11 mouse cellular contexts compared by ENCODE assay signal in genomic region chr16:43510516-43510915, GRCm38 (mm10).
DNase-seq lines count a peak whose midpoint lies in the region; ATAC-seq lines count a peak whose summit lies in the region.
"Had no signal": no experiment of that assay in that cellular context is flagged by ENCODE, and none has a peak within 500 bp of the region (broad histone marks: within the 10 kb centered on the region; RNA-seq: fewer than 3 reads in every experiment).

No protein-coding gene starts in this region.

- H3K9me3 ChIP-seq in midbrain, embryonic 11.5 days (ENCODE audit: control insufficient read depth, low read length): no peaks in the 10 kb centered on the region
- no peaks in the 10 kb centered on the region for H3K9me3 ChIP-seq in midbrain, embryonic 10.5 days (replicated peaks)
- H3K9me3 ChIP-seq in midbrain, embryonic 12.5 days: no peaks in the 10 kb centered on the region
- H3K9me3 ChIP-seq: embryonic facial prominence, embryonic 15.5 days; heart, embryonic 12.5 days had no signal

- H3K4me2 ChIP-seq in midbrain, embryonic 11.5 days: no peak overlapping the region
- H3K4me2 ChIP-seq in midbrain, embryonic 12.5 days (replicated peaks): no peak overlapping the region
- H3K4me2 ChIP-seq: embryonic facial prominence, embryonic 15.5 days; heart, embryonic 12.5 days had no signal

- ATAC-seq in frontal cortex, adult (ENCODE audit: low TSS enrichment): peak; percentile 78
- ATAC-seq in midbrain, embryonic 11.5 days (ENCODE audit: low FRiP score): no peak
- no peak for ATAC-seq in midbrain, embryonic 12.5 days (ENCODE audit: low FRiP score, low read depth)

- H3K4me3 ChIP-seq in midbrain, embryonic 11.5 days (ENCODE audit: low read depth, low read length): no peak overlapping the region
- H3K4me3 ChIP-seq in midbrain, embryonic 10.5 days: no peak overlapping the region
- no peak overlapping the region for H3K4me3 ChIP-seq in midbrain, embryonic 12.5 days
- H3K4me3 ChIP-seq: embryonic facial prominence, embryonic 15.5 days; heart, embryonic 12.5 days had no signal

- DNase-seq in frontal cortex, adult 2 months (ENCODE audit: extremely low spot score in 1 of 2, low spot score in 1 of 2): no peak
- peak; percentile 28 for DNase-seq in midbrain, embryonic 11.5 days (ENCODE audit: low spot score, missing footprints)
- no peak for DNase-seq in midbrain, embryonic 10.5 days (ENCODE audit: low spot score)
- DNase-seq in B cell, adult 2 months: no peak
- no peak for DNase-seq in thymus, postnatal 36 days
- DNase-seq: lung, adult 18-20 months; thymus, adult 18-20 months had no signal

- H3K9ac ChIP-seq in midbrain, embryonic 11.5 days (ENCODE audit: low read length): no peak overlapping the region
- H3K9ac ChIP-seq in midbrain, embryonic 12.5 days (replicated peaks): peak overlapping the region; percentile 1; the same call in 1 of the 2 replicates
- H3K9ac ChIP-seq: embryonic facial prominence, embryonic 15.5 days; heart, embryonic 12.5 days had no signal

- no peaks in the 10 kb centered on the region for H3K27me3 ChIP-seq in midbrain, embryonic 11.5 days (ENCODE audit: control insufficient read depth, insufficient read depth, low read length)
- H3K27me3 ChIP-seq in midbrain, embryonic 10.5 days (ENCODE audit: low read depth, poor library complexity, severe bottlenecking): no peaks in the 10 kb centered on the region
- H3K27me3 ChIP-seq in midbrain, embryonic 12.5 days: no peaks in the 10 kb centered on the region
- H3K27me3 ChIP-seq: embryonic facial prominence, embryonic 15.5 days; heart, embryonic 12.5 days had no signal

- H3K27ac ChIP-seq in midbrain, embryonic 11.5 days (ENCODE audit: low read depth, low read length): no peak overlapping the region
- no peak overlapping the region for H3K27ac ChIP-seq in midbrain, embryonic 10.5 days (replicated peaks)
- H3K27ac ChIP-seq in midbrain, embryonic 12.5 days (replicated peaks): peak overlapping the region; percentile 22; the same call in 1 of the 2 replicates
- H3K27ac ChIP-seq: embryonic facial prominence, embryonic 15.5 days had no signal

- 60% methylated on average over 5 of the region's 5 CpGs for WGBS in midbrain, embryonic 11.5 days
- WGBS in midbrain, embryonic 10.5 days: 60% methylated on average over 5 of the region's 5 CpGs
- 55% methylated on average over 5 of the region's 5 CpGs for WGBS in midbrain, embryonic 12.5 days

- H3K36me3 ChIP-seq in midbrain, embryonic 11.5 days (ENCODE audit: control insufficient read depth, insufficient read depth, low read length): no peaks in the 10 kb centered on the region
- H3K36me3 ChIP-seq in midbrain, embryonic 10.5 days: no peaks in the 10 kb centered on the region
- H3K36me3 ChIP-seq in midbrain, embryonic 12.5 days: no peaks in the 10 kb centered on the region
- H3K36me3 ChIP-seq: embryonic facial prominence, embryonic 15.5 days; heart, embryonic 12.5 days had no signal

- peaks cover 16% of the 10 kb centered on the region for H3K4me1 ChIP-seq in midbrain, embryonic 11.5 days (ENCODE audit: control insufficient read depth, insufficient read depth, low read length)
- peaks cover 33% of the 10 kb centered on the region for H3K4me1 ChIP-seq in midbrain, embryonic 10.5 days
- peaks cover 35% of the 10 kb centered on the region for H3K4me1 ChIP-seq in midbrain, embryonic 12.5 days
